Mouse (Mus musculus): ENCODE measurements at regions not wholly inside any gene's neighbourhood (a gene's known extent, or its start where the extent isn't known, plus 50 kb on each side); places are given as distances from the start of the nearest gene placed in this dataset.

DNA sequence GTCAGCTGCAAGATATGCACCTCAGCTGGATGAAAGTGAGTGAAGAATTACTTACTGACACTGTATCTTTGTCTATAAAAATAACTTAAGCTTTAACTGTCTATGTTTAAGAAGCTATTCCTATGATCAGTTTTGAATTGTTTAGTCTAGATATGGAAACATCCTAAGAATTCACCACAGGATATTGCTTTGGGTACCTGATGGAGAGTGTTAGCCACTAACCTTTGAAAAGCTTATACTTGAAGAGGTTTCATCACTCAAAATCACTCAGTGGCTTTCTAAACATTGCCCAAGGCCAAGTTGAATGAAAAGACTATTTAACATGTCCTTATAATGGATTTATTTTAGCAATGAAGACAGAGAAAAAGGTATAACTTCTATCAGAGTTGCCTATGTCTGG is 111.6 kb upstream of the Kcnab1 start:
- H3K27ac ChIP-seq (ENCODE audit: low read depth, low read length) = no peak overlapping the region
- H3K4me1 ChIP-seq (ENCODE audit: control insufficient read depth, insufficient read depth, low read length) = no peaks in the 10 kb centered on the region
- H3K36me3 ChIP-seq (ENCODE audit: control insufficient read depth, insufficient read depth, low read length) = no peaks in the 10 kb centered on the region
- no peak overlapping the region for H3K4me2 ChIP-seq (replicated peaks; ENCODE audit: low read depth, low read length)
- no peaks in the 10 kb centered on the region for H3K9me3 ChIP-seq (ENCODE audit: control insufficient read depth, low read length)
- H3K9ac ChIP-seq (ENCODE audit: low read depth, low read length) = no peak overlapping the region
- no peak overlapping the region for H3K4me3 ChIP-seq (ENCODE audit: low read length)
- H3K27me3 ChIP-seq (ENCODE audit: control insufficient read depth, insufficient read depth, low read length) = no peaks in the 10 kb centered on the region
- no peak for ATAC-seq (ENCODE audit: low FRiP score, low TSS enrichment)

DNA sequence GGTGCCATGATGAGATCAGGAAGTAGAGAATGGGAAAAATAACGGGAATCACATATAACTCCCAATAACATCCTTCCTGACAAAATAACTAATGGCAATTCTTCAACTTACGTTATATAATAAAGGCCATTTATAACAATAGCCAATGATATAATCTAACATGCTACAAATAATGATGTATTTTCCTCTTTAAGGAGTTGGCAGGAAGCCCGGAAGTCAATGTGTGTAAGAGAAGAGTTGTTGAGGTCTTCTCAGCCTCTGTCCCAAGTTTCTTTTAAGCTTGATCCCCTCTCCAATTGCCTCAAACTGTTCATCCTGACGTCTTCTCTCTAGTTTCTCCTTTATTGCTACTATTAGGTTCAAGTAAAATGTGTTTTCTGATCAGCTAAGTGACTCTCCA is 108.1 kb upstream of the Kcnab1 start:
- no peaks in the 10 kb centered on the region for H3K9me3 ChIP-seq (ENCODE audit: control insufficient read depth, low read length)
- H3K4me3 ChIP-seq (ENCODE audit: low read length) = no peak overlapping the region
- no peaks in the 10 kb centered on the region for H3K27me3 ChIP-seq (ENCODE audit: control insufficient read depth, insufficient read depth, low read length)
- H3K9ac ChIP-seq (ENCODE audit: low read depth, low read length) = no peak overlapping the region
- ATAC-seq (ENCODE audit: low FRiP score, low TSS enrichment) = no peak
- no peak overlapping the region for H3K27ac ChIP-seq (ENCODE audit: low read depth, low read length)
- H3K4me2 ChIP-seq (replicated peaks; ENCODE audit: low read depth, low read length) = no peak overlapping the region
- no peaks in the 10 kb centered on the region for H3K36me3 ChIP-seq (ENCODE audit: control insufficient read depth, insufficient read depth, low read length)
- 61% methylated on average over 4 of the region's 4 CpGs for WGBS
- H3K4me1 ChIP-seq (ENCODE audit: control insufficient read depth, insufficient read depth, low read length) = no peaks in the 10 kb centered on the region

DNA sequence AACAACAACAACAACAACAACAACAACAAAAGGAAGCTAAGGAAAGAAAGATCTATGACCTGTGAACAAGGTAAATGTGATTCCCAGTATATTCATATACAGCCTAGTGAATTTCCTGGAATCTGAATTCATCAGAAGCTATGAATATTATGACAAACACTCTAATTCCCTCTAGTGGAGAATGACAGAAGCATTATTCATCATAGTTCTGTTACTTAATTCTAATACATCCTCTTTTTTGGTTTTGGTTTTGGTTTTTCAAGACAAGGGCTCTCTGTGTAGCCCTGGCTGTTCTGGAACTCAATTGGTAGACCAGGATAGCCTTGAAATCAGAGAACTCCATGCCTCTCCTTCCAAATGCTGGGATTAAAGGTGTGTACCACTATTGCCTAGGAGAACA is 106.6 kb upstream of the Kcnab1 start:
- no peak overlapping the region for H3K4me2 ChIP-seq (replicated peaks; ENCODE audit: low read depth, low read length)
- H3K4me3 ChIP-seq (ENCODE audit: low read length) = no peak overlapping the region
- no peak for ATAC-seq (ENCODE audit: low FRiP score, low TSS enrichment)
- H3K9ac ChIP-seq (ENCODE audit: low read depth, low read length) = no peak overlapping the region
- H3K36me3 ChIP-seq (ENCODE audit: control insufficient read depth, insufficient read depth, low read length) = no peaks in the 10 kb centered on the region
- H3K4me1 ChIP-seq (ENCODE audit: control insufficient read depth, insufficient read depth, low read length) = no peaks in the 10 kb centered on the region
- no peaks in the 10 kb centered on the region for H3K27me3 ChIP-seq (ENCODE audit: control insufficient read depth, insufficient read depth, low read length)
- no peaks in the 10 kb centered on the region for H3K9me3 ChIP-seq (ENCODE audit: control insufficient read depth, low read length)
- no peak overlapping the region for H3K27ac ChIP-seq (ENCODE audit: low read depth, low read length)

DNA sequence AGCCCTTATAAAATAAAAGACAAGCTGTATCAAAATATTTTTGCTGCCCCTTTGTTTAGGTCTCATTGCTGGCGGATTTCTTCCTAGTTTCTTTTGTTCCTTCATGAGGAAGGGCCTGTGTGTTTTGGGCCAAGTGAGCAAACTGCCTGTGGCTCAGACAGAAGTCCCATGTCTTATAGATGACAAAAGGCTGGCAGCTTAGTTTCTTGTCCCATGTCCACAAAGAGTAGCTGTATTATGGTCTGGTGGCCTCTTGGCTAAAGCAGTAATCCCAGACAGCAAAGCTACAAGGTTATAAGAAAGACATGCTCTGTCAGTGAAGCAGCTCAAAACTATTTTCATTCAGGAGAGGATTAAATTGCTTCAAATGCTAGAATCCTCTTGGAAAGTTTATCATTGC is 103.1 kb upstream of the Kcnab1 start:
- H3K36me3 ChIP-seq (ENCODE audit: control insufficient read depth, insufficient read depth, low read length) = no peaks in the 10 kb centered on the region
- no peak overlapping the region for H3K27ac ChIP-seq (ENCODE audit: low read depth, low read length)
- ATAC-seq (ENCODE audit: low FRiP score, low TSS enrichment) = no peak
- no peak overlapping the region for H3K4me2 ChIP-seq (replicated peaks; ENCODE audit: low read depth, low read length)
- no peak overlapping the region for H3K4me3 ChIP-seq (ENCODE audit: low read length)
- no peak overlapping the region for H3K9ac ChIP-seq (ENCODE audit: low read depth, low read length)
- WGBS = 80% methylated on average over 1 of the region's 1 CpGs
- no peaks in the 10 kb centered on the region for H3K27me3 ChIP-seq (ENCODE audit: control insufficient read depth, insufficient read depth, low read length)
- no peaks in the 10 kb centered on the region for H3K4me1 ChIP-seq (ENCODE audit: control insufficient read depth, insufficient read depth, low read length)
- H3K9me3 ChIP-seq (ENCODE audit: control insufficient read depth, low read length) = no peaks in the 10 kb centered on the region

DNA sequence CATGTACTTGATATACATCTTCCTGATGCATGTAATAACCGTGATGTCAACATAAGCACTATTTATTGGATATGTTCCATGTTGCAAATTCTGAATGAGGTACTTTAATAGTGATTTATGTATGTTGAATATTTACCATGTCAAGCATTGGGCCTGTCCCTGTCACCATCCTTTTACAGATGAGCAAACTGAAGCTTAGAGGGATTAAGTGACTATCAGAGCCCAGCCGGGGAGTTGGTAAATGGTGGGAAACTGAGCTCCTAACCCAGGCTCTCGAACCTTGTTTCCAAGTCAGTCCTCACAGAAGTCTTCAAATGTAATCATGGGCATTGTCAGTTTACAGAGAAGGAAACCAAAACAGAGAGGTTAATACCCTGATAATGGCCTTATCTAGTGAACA is 102.6 kb upstream of the Kcnab1 start:
- ATAC-seq (ENCODE audit: low FRiP score, low TSS enrichment) = no peak
- Histone ChIP-seq H3K27me3 (ENCODE audit: control insufficient read depth, insufficient read depth, low read length) (no peaks in the 10 kb centered on the region), H3K4me3 (ENCODE audit: low read length) (no peak overlapping the region), H3K9ac (ENCODE audit: low read depth, low read length) (no peak overlapping the region), H3K4me1 (ENCODE audit: control insufficient read depth, insufficient read depth, low read length) (no peaks in the 10 kb centered on the region), H3K36me3 (ENCODE audit: control insufficient read depth, insufficient read depth, low read length) (no peaks in the 10 kb centered on the region), H3K4me2 (replicated peaks; ENCODE audit: low read depth, low read length) (no peak overlapping the region), H3K27ac (ENCODE audit: low read depth, low read length) (no peak overlapping the region), H3K9me3 (ENCODE audit: control insufficient read depth, low read length) (no peaks in the 10 kb centered on the region)
- 66% methylated on average over 3 of the region's 3 CpGs for WGBS

DNA sequence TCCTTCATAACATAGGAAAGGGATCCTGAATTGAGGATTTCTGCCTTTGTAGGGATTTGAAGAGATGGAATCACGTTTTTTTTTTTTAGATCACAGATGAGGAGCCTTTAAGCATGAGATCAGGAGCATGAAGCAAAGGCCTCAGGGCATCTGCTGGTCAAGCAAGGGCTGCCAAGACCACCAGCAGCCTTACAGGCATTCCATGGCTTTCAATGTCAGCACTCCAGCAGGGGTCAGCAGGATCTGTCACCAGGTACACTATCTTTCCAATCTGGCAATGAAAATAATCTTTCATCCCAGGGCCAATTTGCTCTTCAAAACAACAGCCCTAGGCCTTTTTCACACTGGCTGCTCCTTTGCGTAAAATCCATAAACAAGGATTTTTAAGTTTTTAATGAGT is 85.3 kb upstream of the Kcnab1 start:
- no peak for ATAC-seq (ENCODE audit: low FRiP score, low TSS enrichment)
- Histone ChIP-seq H3K27ac (ENCODE audit: low read depth, low read length) (no peak overlapping the region), H3K27me3 (ENCODE audit: control insufficient read depth, insufficient read depth, low read length) (no peaks in the 10 kb centered on the region), H3K9ac (ENCODE audit: low read depth, low read length) (no peak overlapping the region), H3K4me2 (replicated peaks; ENCODE audit: low read depth, low read length) (no peak overlapping the region), H3K9me3 (ENCODE audit: control insufficient read depth, low read length) (no peaks in the 10 kb centered on the region), H3K4me3 (ENCODE audit: low read length) (no peak overlapping the region), H3K4me1 (ENCODE audit: control insufficient read depth, insufficient read depth, low read length) (no peaks in the 10 kb centered on the region), H3K36me3 (ENCODE audit: control insufficient read depth, insufficient read depth, low read length) (no peaks in the 10 kb centered on the region)
- WGBS = 69% methylated on average over 2 of the region's 2 CpGs

DNA sequence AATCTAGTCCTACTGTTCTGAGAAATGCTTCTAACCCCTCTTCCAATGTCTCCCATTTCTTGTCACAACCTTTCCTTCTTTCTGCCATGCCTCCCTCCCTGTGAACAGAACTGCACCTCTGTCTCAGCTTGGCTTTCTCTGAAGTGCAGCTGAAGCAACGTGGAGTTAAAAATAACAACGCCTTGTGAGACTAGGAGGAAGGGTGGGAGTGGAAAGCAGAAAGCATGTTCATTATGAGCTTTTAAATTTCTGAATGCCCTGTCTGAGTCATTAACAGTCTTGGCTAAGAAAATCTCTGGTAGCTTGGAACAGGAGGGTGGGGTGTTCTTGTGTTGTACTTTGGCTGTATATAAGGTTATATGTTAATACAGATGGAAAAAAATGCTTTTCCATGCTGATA is 71.6 kb upstream of the Kcnab1 start:
- H3K27ac ChIP-seq (ENCODE audit: low read depth, low read length) = no peak overlapping the region
- no peaks in the 10 kb centered on the region for H3K9me3 ChIP-seq (ENCODE audit: control insufficient read depth, low read length)
- no peak overlapping the region for H3K4me3 ChIP-seq (ENCODE audit: low read length)
- no peak for ATAC-seq (ENCODE audit: low FRiP score, low TSS enrichment)
- no peaks in the 10 kb centered on the region for H3K27me3 ChIP-seq (ENCODE audit: control insufficient read depth, insufficient read depth, low read length)
- WGBS = 57% methylated on average over 2 of the region's 2 CpGs
- no peaks in the 10 kb centered on the region for H3K36me3 ChIP-seq (ENCODE audit: control insufficient read depth, insufficient read depth, low read length)
- no peak overlapping the region for H3K4me2 ChIP-seq (replicated peaks; ENCODE audit: low read depth, low read length)
- H3K9ac ChIP-seq (ENCODE audit: low read depth, low read length) = no peak overlapping the region
- no peaks in the 10 kb centered on the region for H3K4me1 ChIP-seq (ENCODE audit: control insufficient read depth, insufficient read depth, low read length)

DNA sequence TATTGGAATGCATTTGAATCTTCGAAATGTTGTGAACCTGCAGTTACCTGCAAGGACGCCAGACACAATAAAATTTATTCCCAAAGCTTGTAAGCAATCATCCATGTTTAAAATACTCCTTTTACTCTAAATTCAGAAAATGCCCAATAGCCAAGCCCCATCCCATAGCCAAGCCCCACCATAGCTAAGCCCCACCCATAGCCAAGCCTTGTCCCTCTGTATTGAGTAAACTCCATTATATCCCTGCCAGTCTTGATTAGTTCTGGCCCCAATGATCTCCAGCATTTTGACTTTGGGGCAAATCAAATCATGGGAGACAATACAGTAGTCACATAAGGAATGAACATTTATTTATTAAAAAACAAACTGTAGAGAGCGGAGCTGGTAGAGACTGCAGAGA is 61.3 kb upstream of the Kcnab1 start:
- 92% methylated on average over 3 of the region's 3 CpGs for WGBS
- H3K36me3 ChIP-seq (ENCODE audit: control insufficient read depth, insufficient read depth, low read length) = no peaks in the 10 kb centered on the region
- ATAC-seq (ENCODE audit: low FRiP score, low TSS enrichment) = no peak

DNA sequence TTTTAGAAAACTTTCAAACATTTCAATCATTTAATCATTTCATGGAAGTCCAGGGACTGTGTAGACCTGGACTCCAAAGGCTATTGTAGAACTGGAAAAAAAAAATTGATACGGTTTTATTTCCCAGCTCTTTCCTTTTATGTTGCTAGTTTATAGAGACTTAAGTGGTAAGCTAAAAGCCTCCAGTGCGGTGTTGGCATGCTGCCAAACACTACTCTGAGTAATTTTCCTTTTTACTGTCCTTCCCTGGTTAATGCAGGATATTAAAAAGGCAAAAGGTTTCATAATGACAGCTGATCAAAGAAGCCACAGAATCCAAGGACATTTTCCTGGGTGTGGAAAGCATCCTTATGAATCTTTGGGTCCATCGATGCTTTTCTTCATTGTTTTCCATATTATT is 53.8 kb upstream of the Kcnab1 start:
- H3K27ac ChIP-seq (ENCODE audit: low read depth, low read length) = no peak overlapping the region
- H3K4me2 ChIP-seq (replicated peaks; ENCODE audit: low read depth, low read length) = no peak overlapping the region
- H3K9ac ChIP-seq (ENCODE audit: low read depth, low read length) = no peak overlapping the region
- no peaks in the 10 kb centered on the region for H3K36me3 ChIP-seq (ENCODE audit: control insufficient read depth, insufficient read depth, low read length)
- H3K9me3 ChIP-seq (ENCODE audit: control insufficient read depth, low read length) = no peaks in the 10 kb centered on the region
- no peaks in the 10 kb centered on the region for H3K27me3 ChIP-seq (ENCODE audit: control insufficient read depth, insufficient read depth, low read length)
- no peak overlapping the region for H3K4me3 ChIP-seq (ENCODE audit: low read length)
- no peaks in the 10 kb centered on the region for H3K4me1 ChIP-seq (ENCODE audit: control insufficient read depth, insufficient read depth, low read length)
- no peak for ATAC-seq (ENCODE audit: low FRiP score, low TSS enrichment)
- 57% methylated on average over 3 of the region's 3 CpGs for WGBS

More for the DNA sequence above, 61.3 kb upstream of the Kcnab1 start:
- no peak overlapping the region for H3K9ac ChIP-seq (ENCODE audit: low read depth, low read length)
- H3K27me3 ChIP-seq (ENCODE audit: control insufficient read depth, insufficient read depth, low read length) = no peaks in the 10 kb centered on the region
- no peaks in the 10 kb centered on the region for H3K4me1 ChIP-seq (ENCODE audit: control insufficient read depth, insufficient read depth, low read length)
- no peak overlapping the region for H3K27ac ChIP-seq (ENCODE audit: low read depth, low read length)
- H3K4me2 ChIP-seq (replicated peaks; ENCODE audit: low read depth, low read length) = no peak overlapping the region
- H3K4me3 ChIP-seq (ENCODE audit: low read length) = no peak overlapping the region
- H3K9me3 ChIP-seq (ENCODE audit: control insufficient read depth, low read length) = no peaks in the 10 kb centered on the region

All from kidney, embryonic 14.5 days (tissue).